Mouse (Mus musculus) MEL-GATA-1-ER (cell line): Measurements from ENCODE around the gene Gm28360.
A peak's percentile ranks its signal among the peaks of the same experiment; 100 is the strongest.
"Not testable (repeated sequence)": the region's sequence is repeated elsewhere in the genome, so short reads cannot be mapped to it uniquely, and the experiment has no call there.

ENCODE experiments used
- DNase-seq: peaks from one replicate; pipeline ENCODE4 v3.0.0-alpha.2; 2012; ENCODE audit warnings: low read depth; ENCODE audit errors: extremely low read depth

Gene Gm28360

GRCm38 (mm10) chr1:117829781-117830180 is at the start of gene Gm28360:
Gene Gm28360, plus strand, starts transcription at chr1:117830081.
- DNase-seq = not testable (repeated sequence)

- not testable (repeated sequence) for DNase-seq
Measured at GRCm38 (mm10) chr1:117780833-117781232, 49.0 kb upstream of the Gm28360 start, which contains the start of gene B020011L13Rik. Gene B020011L13Rik, plus strand, starts transcription at chr1:117781133.

DNA sequence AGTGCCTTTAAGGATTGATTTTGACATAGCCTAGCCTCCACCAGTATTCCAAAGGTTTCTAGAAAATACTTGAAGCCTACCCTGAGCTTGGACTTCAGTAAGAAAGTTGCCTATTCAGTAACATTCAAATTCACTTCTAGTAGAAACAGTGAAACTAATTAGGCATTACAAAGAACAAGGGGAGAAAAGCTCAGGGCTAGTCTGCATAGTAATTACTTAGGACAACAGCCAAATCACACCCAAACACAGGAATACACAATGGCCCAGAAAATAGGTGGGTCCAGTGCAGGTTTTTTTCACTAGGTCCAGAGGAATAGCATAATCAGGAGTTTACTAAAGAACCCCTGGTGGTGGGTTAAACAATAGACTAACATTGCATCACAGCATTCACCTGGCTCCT is 13.6 kb upstream of the Gm28360 start:
- DNase-seq = not testable (repeated sequence)

GRCm38 (mm10) chr1:117851718-117852117 is 21.8 kb downstream of the Gm28360 start:
- DNase-seq = peak; percentile 9
